Mouse (Mus musculus): ENCODE results near the gene Scaf4. TPM values are rescaled to one million over a fixed set of nuclear protein-coding genes. Genes with fewer than 3 reads are reported as not detected.
A peak's percentile ranks its signal among the peaks of the same experiment; 100 is the strongest.

Gene Scaf4
- polyA plus RNA-seq, 1 experiment, result 82.0 TPM

DNA sequence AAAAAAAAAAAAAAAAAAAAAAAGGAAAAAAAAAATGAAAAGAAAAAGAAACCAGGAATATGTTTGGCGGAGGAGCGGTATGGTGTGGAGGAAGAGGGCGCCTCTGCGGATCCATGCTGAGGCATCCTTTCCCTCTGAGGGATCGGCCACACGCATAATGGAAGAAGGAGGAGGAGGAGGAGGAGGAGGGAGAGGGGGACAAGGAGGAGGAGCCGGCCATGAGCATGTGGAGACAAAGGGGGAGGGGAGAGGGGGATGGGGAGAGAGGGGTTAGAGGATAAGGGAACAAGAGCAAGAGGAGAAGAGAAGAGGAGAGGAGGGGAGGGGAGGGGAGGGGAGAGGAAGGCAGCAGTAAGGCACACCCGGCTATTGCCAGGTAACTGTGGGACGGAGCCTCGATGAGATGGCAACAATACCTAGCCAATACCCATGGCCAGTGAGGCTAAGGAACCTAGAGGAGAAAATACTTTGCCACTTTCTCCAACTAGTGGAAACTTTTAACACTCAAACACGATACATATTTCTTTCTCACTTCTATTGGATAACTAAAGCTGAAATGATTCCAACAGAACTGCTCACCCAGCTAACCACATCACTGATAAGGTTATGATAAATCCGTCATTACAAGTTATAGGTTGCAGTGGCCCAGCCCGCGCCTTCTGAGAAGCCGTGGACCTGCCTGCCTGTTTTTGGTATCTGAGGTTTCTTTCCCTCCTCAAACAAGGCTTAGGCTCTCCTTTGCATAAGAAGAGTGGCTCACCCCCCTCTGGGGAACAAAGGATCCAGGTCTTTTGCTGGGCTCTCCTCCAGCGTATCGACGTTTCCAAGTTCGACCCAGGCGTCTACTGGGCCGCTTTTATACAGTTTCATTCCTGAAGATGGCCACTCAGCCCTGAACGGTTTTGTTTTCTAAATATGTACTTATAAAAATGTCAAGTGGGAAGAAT, 13.4 kb upstream of the Scaf4 start:
- Histone ChIP-seq H3K36me3 (replicated peaks; ENCODE audit: low read length) (no peaks in the 10 kb centered on the region), H3K27me3 (replicated peaks) (no peaks in the 10 kb centered on the region), H3K4me1 (no peaks in the 10 kb centered on the region), H3K9me3 (peaks cover 5% of the 10 kb centered on the region), H3K4me3 (replicated peaks) (no peak overlapping the region)
- TF ChIP-seq GATA1 (IDR thresholded peaks at IDR 0.05; ENCODE audit: borderline replicate concordance, low read length), result no peak
- TF ChIP-seq FLI1 (IDR thresholded peaks at IDR 0.05; ENCODE audit: low read length), result no peak

GRCm38 (mm10) chr16:90291675-90292074, 7.4 kb upstream of the Scaf4 start:
- Histone ChIP-seq H3K36me3 (replicated peaks; ENCODE audit: low read length) (no peaks in the 10 kb centered on the region), H3K9me3 (peaks cover 9% of the 10 kb centered on the region; the same call in 1 of the 2 replicates), H3K27me3 (replicated peaks) (no peaks in the 10 kb centered on the region), H3K4me1 (0 out of 2 replicates have a peak, but pooled peaks cover 3% of the 10 kb centered on the region), H3K4me3 (replicated peaks) (no peak overlapping the region)
- TF ChIP-seq FLI1 (IDR thresholded peaks at IDR 0.05; ENCODE audit: low read length) (no peak), GATA1 (IDR thresholded peaks at IDR 0.05; ENCODE audit: borderline replicate concordance, low read length) (no peak)

- no peaks in the 10 kb centered on the region for H3K27me3 ChIP-seq (replicated peaks)
- H3K4me3 ChIP-seq (replicated peaks), result no peak overlapping the region
- TF ChIP-seq FLI1 (IDR thresholded peaks at IDR 0.05; ENCODE audit: low read length), result no peak
- no peak for TF ChIP-seq GATA1 (IDR thresholded peaks at IDR 0.05; ENCODE audit: borderline replicate concordance, low read length)
- 0 out of 2 replicates have a peak, but pooled peaks cover 3% of the 10 kb centered on the region for H3K4me1 ChIP-seq
- H3K36me3 ChIP-seq (replicated peaks; ENCODE audit: low read length), result no peaks in the 10 kb centered on the region
- peaks cover 9% of the 10 kb centered on the region; the same call in 1 of the 2 replicates for H3K9me3 ChIP-seq
Observed at GRCm38 (mm10) chr16:90290962-90291361, 6.7 kb upstream of the Scaf4 start.

GRCm38 (mm10) chr16:90284916-90285315, 613 bp upstream of the Scaf4 start:
- TF ChIP-seq GATA1 (IDR thresholded peaks at IDR 0.05; ENCODE audit: borderline replicate concordance, low read length) (no peak), FLI1 (IDR thresholded peaks at IDR 0.05; ENCODE audit: low read length) (no peak)
- Histone ChIP-seq H3K4me1 (peaks cover 47% of the 10 kb centered on the region), H3K9me3 (peaks cover 9% of the 10 kb centered on the region; the same call in 1 of the 2 replicates), H3K36me3 (replicated peaks; ENCODE audit: low read length) (peaks cover 3% of the 10 kb centered on the region), H3K4me3 (replicated peaks) (peak overlapping the region; percentile 98), H3K27me3 (replicated peaks) (peaks cover 2% of the 10 kb centered on the region)

- peaks cover 56% of the 10 kb centered on the region for H3K4me1 ChIP-seq
- peaks cover 3% of the 10 kb centered on the region for H3K36me3 ChIP-seq (replicated peaks; ENCODE audit: low read length)
- peaks cover 2% of the 10 kb centered on the region for H3K27me3 ChIP-seq (replicated peaks)
- H3K4me3 ChIP-seq (replicated peaks), result peak overlapping the region; percentile 98
- H3K9me3 ChIP-seq, result 0 out of 2 replicates have a peak, but pooled peaks cover 2% of the 10 kb centered on the region
- TF ChIP-seq GATA1 (IDR thresholded peaks at IDR 0.05; ENCODE audit: borderline replicate concordance, low read length) (no peak), FLI1 (IDR thresholded peaks at IDR 0.05; ENCODE audit: low read length) (no peak)
Observed at GRCm38 (mm10) chr16:90283266-90283904, 918 bp downstream of the Scaf4 start.

- no peak for TF ChIP-seq FLI1 (IDR thresholded peaks at IDR 0.05; ENCODE audit: low read length)
- TF ChIP-seq GATA1 (IDR thresholded peaks at IDR 0.05; ENCODE audit: borderline replicate concordance, low read length), result no peak
Observed at GRCm38 (mm10) chr16:90282620-90283265, 1.6 kb downstream of the Scaf4 start.

DNA sequence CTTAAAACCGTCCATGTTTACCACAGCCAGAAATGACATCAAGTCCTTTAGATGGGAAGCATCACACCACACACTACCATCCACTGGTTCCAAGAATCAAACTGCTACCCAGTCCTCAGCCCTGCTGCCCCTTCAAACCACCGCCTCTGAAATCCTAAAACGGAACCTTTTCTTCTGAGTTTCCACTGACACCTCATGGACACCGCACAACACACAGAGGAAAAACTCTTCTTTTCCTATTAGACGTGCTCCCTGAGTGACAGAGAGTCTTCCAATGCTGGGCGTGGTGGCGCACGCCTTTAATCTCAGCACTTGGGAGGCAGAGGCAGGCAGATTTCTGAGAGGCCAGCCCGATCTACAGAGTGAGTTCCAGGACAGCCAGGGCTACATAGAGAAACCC, 2.9 kb downstream of the Scaf4 start:
- Histone ChIP-seq H3K4me1 (peaks cover 73% of the 10 kb centered on the region), H3K27me3 (replicated peaks) (peaks cover 2% of the 10 kb centered on the region), H3K36me3 (replicated peaks; ENCODE audit: low read length) (peaks cover 3% of the 10 kb centered on the region), H3K4me3 (replicated peaks) (no peak overlapping the region), H3K9me3 (no peaks in the 10 kb centered on the region)
- TF ChIP-seq GATA1 (IDR thresholded peaks at IDR 0.05; ENCODE audit: borderline replicate concordance, low read length), result no peak
- no peak for TF ChIP-seq FLI1 (IDR thresholded peaks at IDR 0.05; ENCODE audit: low read length)

More at GRCm38 (mm10) chr16:90282620-90283265, 1.6 kb downstream of the Scaf4 start:
- peaks cover 3% of the 10 kb centered on the region for H3K36me3 ChIP-seq (replicated peaks; ENCODE audit: low read length)
- peaks cover 63% of the 10 kb centered on the region for H3K4me1 ChIP-seq
- no peaks in the 10 kb centered on the region for H3K9me3 ChIP-seq
- peaks cover 2% of the 10 kb centered on the region for H3K27me3 ChIP-seq (replicated peaks)
- peak overlapping the region; percentile 98 for H3K4me3 ChIP-seq (replicated peaks)

DNA sequence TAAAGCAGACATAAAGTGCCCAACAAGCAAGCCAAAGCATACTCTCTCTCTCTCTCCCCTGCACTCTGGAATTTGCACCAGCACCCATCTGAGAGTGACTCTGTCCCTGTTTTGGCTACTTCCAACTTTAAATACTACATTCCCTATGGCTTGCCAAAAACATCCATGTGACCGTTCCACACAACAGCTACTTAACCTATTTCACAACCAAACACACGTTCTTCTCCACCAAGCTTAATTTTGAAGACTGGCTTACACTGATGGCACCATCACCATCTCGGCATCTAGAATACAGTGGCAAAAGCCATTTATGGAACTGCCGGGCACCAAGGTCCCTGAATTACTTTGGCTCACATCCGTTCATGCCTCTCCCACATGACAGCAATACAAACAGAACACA, 3.3 kb downstream of the Scaf4 start:
- peaks cover 3% of the 10 kb centered on the region for H3K36me3 ChIP-seq (replicated peaks; ENCODE audit: low read length)
- peaks cover 76% of the 10 kb centered on the region for H3K4me1 ChIP-seq
- H3K4me3 ChIP-seq (replicated peaks), result no peak overlapping the region
- no peaks in the 10 kb centered on the region for H3K9me3 ChIP-seq
- H3K27me3 ChIP-seq (replicated peaks), result peaks cover 2% of the 10 kb centered on the region
- TF ChIP-seq GATA1 (IDR thresholded peaks at IDR 0.05; ENCODE audit: borderline replicate concordance, low read length) (no peak), FLI1 (IDR thresholded peaks at IDR 0.05; ENCODE audit: low read length) (no peak)

DNA sequence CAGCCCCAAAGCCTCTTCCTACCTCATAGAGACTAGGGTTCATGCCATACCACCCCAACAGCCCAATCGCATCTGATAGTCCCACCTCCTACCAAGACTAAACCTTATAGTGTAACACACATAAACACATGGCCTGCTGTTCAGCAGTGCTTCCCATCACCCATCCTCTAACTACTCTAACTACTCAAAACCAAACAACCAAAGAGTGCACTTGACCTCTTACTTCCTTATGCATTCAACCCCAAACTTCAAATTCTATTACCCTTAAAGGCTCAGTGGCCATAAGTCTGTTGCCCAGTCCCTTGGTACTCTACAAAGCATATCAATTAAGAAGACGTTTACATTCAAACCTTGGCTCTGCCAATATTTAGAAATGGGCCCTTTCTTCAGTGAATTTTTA, 3.8 kb downstream of the Scaf4 start:
- no peak for TF ChIP-seq GATA1 (IDR thresholded peaks at IDR 0.05; ENCODE audit: borderline replicate concordance, low read length)
- TF ChIP-seq FLI1 (IDR thresholded peaks at IDR 0.05; ENCODE audit: low read length), result no peak
- Histone ChIP-seq H3K9me3 (no peaks in the 10 kb centered on the region), H3K27me3 (replicated peaks) (peaks cover 2% of the 10 kb centered on the region), H3K4me3 (replicated peaks) (peak overlapping the region; percentile 29), H3K36me3 (replicated peaks; ENCODE audit: low read length) (peaks cover 6% of the 10 kb centered on the region), H3K4me1 (peaks cover 80% of the 10 kb centered on the region)

Measured in megakaryocyte, embryonic 14.5 days (primary cell).